Comparison of ENCODE assay signal across 9 mouse cellular contexts in genomic region chr9:87145180-87145579, GRCm38 (mm10). TPM values are rescaled to one million over a fixed set of nuclear protein-coding genes. Genes with fewer than 3 reads are reported as not detected.
DNase-seq lines count a peak whose midpoint lies in the region; ATAC-seq lines count a peak whose summit lies in the region.
"Had no signal": no experiment of that assay in that cellular context is flagged by ENCODE, and none has a peak within 500 bp of the region (broad histone marks: within the 10 kb centered on the region; RNA-seq: fewer than 3 reads in every experiment).

No protein-coding gene starts in this region.

- no peaks in the 10 kb centered on the region for H3K36me3 ChIP-seq in embryonic facial prominence, embryonic 10.5 days (replicated peaks)
- H3K36me3 ChIP-seq in intestine, embryonic 16.5 days (ENCODE audit: control insufficient read depth, insufficient read depth, low read length), result no peaks in the 10 kb centered on the region
- H3K36me3 ChIP-seq in midbrain, embryonic 15.5 days (replicated peaks), result no peaks in the 10 kb centered on the region

- H3K4me2 ChIP-seq in intestine, embryonic 16.5 days (ENCODE audit: low read depth, low read length), result peak overlapping the region; percentile 62; the same call in 1 of the 2 replicates
- H3K4me2 ChIP-seq in midbrain, embryonic 15.5 days, result peak overlapping the region; percentile 91

- H3K9me3 ChIP-seq in embryonic facial prominence, embryonic 10.5 days, result no peaks in the 10 kb centered on the region
- H3K9me3 ChIP-seq in intestine, embryonic 16.5 days (ENCODE audit: control insufficient read depth, low read length), result no peaks in the 10 kb centered on the region
- no peaks in the 10 kb centered on the region for H3K9me3 ChIP-seq in midbrain, embryonic 15.5 days

- peak; percentile 76 for DNase-seq in heart, adult 11 months
- DNase-seq in heart, postnatal 25 days (ENCODE audit: low spot score), result no peak
- DNase-seq in embryonic facial prominence, embryonic 10.5 days (ENCODE audit: low spot score), result peak; percentile 47
- DNase-seq in natural killer cell, adult 2 months (ENCODE audit: low spot score in 2 of 2), result no peak
- DNase-seq in urinary bladder, postnatal 36 days (ENCODE audit: low spot score in 2 of 2), result no peak
- no peak for DNase-seq in gastrocnemius, adult 18-20 months (ENCODE audit: low spot score)

- peaks cover 20% of the 10 kb centered on the region for H3K4me1 ChIP-seq in embryonic facial prominence, embryonic 10.5 days
- peaks cover 4% of the 10 kb centered on the region for H3K4me1 ChIP-seq in intestine, embryonic 16.5 days (ENCODE audit: control insufficient read depth, insufficient read depth, low read length)
- peaks cover 17% of the 10 kb centered on the region for H3K4me1 ChIP-seq in midbrain, embryonic 15.5 days

- no peak overlapping the region for H3K9ac ChIP-seq in intestine, embryonic 16.5 days (ENCODE audit: low read depth, low read length)
- peak overlapping the region; percentile 38; the same call in 1 of the 2 replicates for H3K9ac ChIP-seq in midbrain, embryonic 15.5 days

- peak overlapping the region; percentile 47 for H3K4me3 ChIP-seq in embryonic facial prominence, embryonic 10.5 days
- H3K4me3 ChIP-seq in intestine, embryonic 16.5 days (ENCODE audit: low read length), result peak overlapping the region; percentile 39; the same call in 1 of the 2 replicates
- peak overlapping the region; percentile 45 for H3K4me3 ChIP-seq in midbrain, embryonic 15.5 days

- intact Hi-C loops in heart, postnatal 25 days (cut with DNase I), result no loop called here

- WGBS in embryonic facial prominence, embryonic 10.5 days, result 1% methylated on average over 15 of the region's 15 CpGs
- 4% methylated on average over 15 of the region's 15 CpGs for WGBS in intestine, embryonic 16.5 days
- 2% methylated on average over 15 of the region's 15 CpGs for WGBS in midbrain, embryonic 15.5 days

- H3K27me3 ChIP-seq in embryonic facial prominence, embryonic 10.5 days (replicated peaks; ENCODE audit: low read depth, poor library complexity, severe bottlenecking), result peaks cover 42% of the 10 kb centered on the region
- H3K27me3 ChIP-seq in intestine, embryonic 16.5 days (replicated peaks; ENCODE audit: control insufficient read depth, insufficient read depth, low read length), result peaks cover 25% of the 10 kb centered on the region
- peaks cover 15% of the 10 kb centered on the region for H3K27me3 ChIP-seq in midbrain, embryonic 15.5 days (replicated peaks)

- no peak overlapping the region for H3K27ac ChIP-seq in embryonic facial prominence, embryonic 10.5 days (replicated peaks)
- no peak overlapping the region for H3K27ac ChIP-seq in intestine, embryonic 16.5 days (ENCODE audit: low read length)
- no peak overlapping the region for H3K27ac ChIP-seq in midbrain, embryonic 15.5 days

- no peak for ATAC-seq in intestine, embryonic 16.5 days
- ATAC-seq in midbrain, embryonic 15.5 days (replicated peaks), result peak; percentile 62

RNA-seq across cellular contexts. Expression of gene Mrap2, which starts 1.1 kb away (rescaled TPM):
- total RNA-seq in heart, postnatal 25 days (2021), result 1 to 10 TPM; 3.4 to 3.6 TPM
- 0.13 TPM in 1 of 2 replicates, not detected in the other for polyA plus RNA-seq in embryonic facial prominence, embryonic 10.5 days (2016; fragmentation: Nextera tagmentation; extraction: Ambion mirVana)
- 0.20 and 0.27 TPM in 2 replicates for polyA plus RNA-seq in intestine, embryonic 16.5 days (2015; fragmentation: Nextera tagmentation; extraction: Ambion mirVana)
- polyA plus RNA-seq in midbrain, embryonic 15.5 days (2015; fragmentation: Nextera tagmentation; extraction: Ambion mirVana), result 2.3 TPM in 2 replicates
- under 1 TPM; 0.18 to 0.33 TPM for total RNA-seq in gastrocnemius, adult 18-20 months (2021)
- total RNA-seq: neutrophil, adult 5-6 weeks had no signal

Comparison
In these comparisons a context has a peak if more than half of its experiments do, and no peak if none do; other contexts are left out.
1. DNase-seq: peak in heart, adult 11 months (single experiment) and embryonic facial prominence, embryonic 10.5 days (single experiment); none in heart, postnatal 25 days (single experiment), natural killer cell, adult 2 months (0 of 2), urinary bladder, postnatal 36 days (0 of 2) and gastrocnemius, adult 18-20 months (single experiment).
2. Peak in every context shown above with its lines, with median percentiles within 50 percentile points of each other: H3K4me3 ChIP-seq.